Mouse (Mus musculus): ENCODE results near the gene Lrpap1.

Gene Lrpap1

DNA sequence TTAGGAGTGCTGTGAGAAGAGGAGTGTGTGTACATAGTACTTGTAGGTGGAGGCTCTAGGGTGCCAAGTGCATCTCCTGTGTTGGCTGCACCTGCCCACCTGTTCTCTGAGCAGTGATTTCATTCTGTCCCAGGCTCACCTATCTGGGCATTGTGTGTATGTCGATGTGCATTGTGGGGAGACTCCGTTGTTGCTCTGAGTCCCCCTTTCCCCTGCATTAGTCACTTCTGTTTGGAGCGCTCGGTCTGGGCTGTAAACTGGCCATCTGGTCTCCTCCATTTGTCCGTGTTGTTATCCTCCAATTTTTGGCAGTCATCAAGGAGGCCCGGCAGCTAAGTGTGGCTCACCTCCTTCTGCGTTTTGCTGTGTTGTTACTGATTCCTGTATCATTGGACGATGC lies 14.5 kb upstream of the Lrpap1 start:
- DNase-seq (ENCODE audit: low spot score in 2 of 2) = no peak

GRCm38 (mm10) chr5:35118418-35118817 lies 12.9 kb upstream of the Lrpap1 start:
- no peak for DNase-seq (ENCODE audit: low spot score in 2 of 2)

DNA sequence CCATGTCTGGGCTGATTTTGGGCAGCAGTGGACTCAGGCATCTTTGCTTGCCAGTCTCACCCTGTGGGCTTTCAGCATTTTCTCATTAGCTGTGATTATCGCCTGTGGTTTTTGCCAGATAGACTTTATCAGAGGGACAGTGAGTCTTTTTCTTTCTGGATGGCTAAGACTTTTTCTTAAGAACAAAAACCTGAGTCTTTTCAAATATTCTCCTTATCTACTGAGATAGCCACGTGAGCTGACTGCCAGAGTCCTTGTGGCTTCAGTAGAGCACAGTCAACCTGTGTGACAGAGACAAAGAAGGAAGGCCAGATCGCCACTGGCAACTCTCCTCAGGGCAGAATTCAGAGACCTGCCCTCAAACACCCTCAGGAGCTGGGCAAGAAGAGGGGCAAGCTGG lies 12.1 kb upstream of the Lrpap1 start:
- DNase-seq (ENCODE audit: low spot score in 2 of 2) = no peak

DNA sequence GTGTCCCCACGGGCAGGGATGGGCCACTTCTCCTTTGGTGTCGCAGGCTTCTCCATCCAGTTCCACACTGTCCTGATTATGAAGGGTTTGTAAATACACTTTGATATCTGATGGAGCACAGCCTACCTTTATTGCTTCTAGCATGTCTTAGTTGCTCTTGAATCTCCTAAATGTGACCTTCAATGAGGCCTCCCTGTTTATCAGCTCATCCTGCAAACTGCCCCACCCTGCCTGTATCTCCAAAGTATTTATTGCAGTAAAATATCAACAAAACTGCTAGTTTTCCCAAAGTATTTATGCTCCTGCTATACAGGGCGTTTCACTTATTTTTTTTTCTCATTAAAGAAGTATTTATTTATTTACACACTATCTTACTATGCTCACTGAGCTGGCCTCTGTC lies 10.4 kb upstream of the Lrpap1 start:
- no peak for DNase-seq (ENCODE audit: low spot score in 2 of 2)

GRCm38 (mm10) chr5:35112444-35112843 lies 6.9 kb upstream of the Lrpap1 start:
- no peak for DNase-seq (ENCODE audit: low spot score in 2 of 2)

DNA sequence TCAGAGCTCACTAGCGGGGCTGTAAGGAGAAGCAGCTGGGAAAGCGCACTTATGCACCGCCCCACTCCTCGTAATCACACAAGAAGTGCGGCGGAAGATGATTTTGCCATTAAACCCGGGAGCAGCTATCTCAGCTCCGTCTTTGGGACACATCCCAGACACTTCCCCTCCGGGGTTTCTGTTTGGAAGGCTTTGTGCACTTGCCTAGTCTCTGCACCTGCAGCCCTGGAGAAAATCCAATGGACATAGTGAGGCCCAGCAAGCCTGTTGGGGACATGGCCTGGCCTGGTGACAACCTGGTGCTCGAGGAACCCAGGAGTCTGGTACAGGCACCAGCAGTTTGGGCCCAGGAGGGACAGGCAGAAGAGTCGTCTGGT lies 344 bp upstream of the Lrpap1 start:
- peak in 1 of 2 experiments; percentile 15 for DNase-seq (ENCODE audit: low spot score in 2 of 2)

- DNase-seq (ENCODE audit: low spot score in 2 of 2) = no peak
Measured at GRCm38 (mm10) chr5:35104183-35104959, 1.2 kb downstream of the Lrpap1 start.

GRCm38 (mm10) chr5:35103528-35103927 lies 2.0 kb downstream of the Lrpap1 start:
- DNase-seq (ENCODE audit: low spot score in 2 of 2) = no peak

DNA sequence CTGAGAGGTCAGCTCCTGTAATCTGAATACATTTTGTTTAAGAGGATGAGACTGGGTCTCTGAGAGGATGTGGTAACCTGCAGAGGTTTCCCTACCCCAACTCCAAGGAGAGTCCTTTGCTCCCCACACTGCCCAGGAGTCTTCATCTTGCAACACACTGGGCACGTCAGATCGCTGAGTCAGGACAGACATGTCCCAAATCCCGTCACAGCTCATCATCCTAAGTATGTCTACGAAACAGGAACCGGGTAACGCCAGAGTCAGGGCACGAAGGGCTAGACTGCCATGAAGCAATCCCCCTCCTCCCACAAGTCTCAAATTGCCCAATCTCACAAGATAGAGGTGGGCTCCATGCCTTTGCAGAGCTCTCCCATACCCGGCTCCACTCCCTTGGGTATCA lies 2.5 kb downstream of the Lrpap1 start:
- no peak for DNase-seq (ENCODE audit: low spot score in 2 of 2)

DNA sequence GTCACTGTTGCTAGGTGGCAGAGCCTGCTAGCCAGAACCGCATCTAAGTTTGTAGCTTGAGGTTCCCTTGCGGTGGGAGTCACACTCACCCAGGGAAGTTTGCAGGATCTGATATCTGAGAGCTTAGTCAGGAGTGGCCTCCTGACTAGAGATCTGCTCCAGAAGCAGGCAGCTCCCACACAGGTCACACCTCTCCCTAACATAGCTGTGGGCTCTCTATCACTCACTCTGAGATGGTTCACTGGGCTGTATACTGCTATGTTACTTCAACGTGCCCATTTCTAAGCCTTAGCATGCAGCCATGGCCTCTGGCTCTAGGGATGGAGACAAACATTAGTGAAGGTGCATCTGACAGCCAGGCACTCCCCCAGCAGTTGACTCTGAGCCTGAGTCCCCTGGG lies 13.9 kb downstream of the Lrpap1 start:
- DNase-seq (ENCODE audit: low spot score in 2 of 2) = no peak

DNA sequence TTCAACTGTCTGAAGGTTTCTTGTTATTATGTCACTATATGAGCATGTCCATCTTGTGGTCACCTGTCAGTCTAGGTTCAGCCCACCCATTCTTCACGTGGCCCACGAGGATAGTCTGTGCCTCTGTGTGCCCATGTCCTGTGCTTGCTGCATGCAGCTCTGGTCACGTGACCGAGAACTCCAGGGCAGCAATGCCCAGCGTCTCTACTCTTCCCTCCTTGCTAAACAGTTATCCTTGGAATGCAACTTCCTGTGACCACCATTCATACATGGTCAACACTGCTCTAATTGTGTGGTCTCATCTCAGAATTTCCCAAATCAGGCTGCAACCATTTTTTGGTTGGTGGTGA lies 16.0 kb downstream of the Lrpap1 start:
- no peak for DNase-seq (ENCODE audit: low spot score in 2 of 2)

- DNase-seq (ENCODE audit: low spot score in 2 of 2) = peak; percentile 58 to 65
Measured at GRCm38 (mm10) chr5:35088785-35089613, 16.6 kb downstream of the Lrpap1 start.

GRCm38 (mm10) chr5:35084913-35085312 lies 20.7 kb downstream of the Lrpap1 start:
- DNase-seq (ENCODE audit: low spot score in 2 of 2) = no peak

GRCm38 (mm10) chr5:35079101-35079500 lies 26.5 kb downstream of the Lrpap1 start:
- DNase-seq (ENCODE audit: low spot score in 2 of 2) = no peak

DNA sequence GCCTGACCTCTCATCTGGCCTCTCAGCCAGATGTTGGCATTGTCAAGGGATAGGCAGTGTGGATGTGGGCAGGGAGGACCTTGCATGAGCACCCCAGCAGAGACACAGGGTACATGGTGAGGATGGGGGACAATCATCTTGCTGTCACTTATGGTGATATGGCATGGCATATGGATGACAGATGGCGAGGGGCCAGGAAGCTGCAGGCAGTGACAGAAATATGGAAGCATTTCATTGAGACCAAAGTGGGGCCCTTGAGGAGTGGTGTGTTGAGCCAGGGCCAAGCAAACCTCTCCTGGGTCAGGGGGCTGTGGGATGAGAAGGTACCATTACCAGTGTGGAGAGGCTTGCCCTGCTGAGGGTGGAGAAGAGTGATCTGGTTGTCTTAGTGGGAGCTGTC lies 29.2 kb downstream of the Lrpap1 start:
- no peak for DNase-seq (ENCODE audit: low spot score in 2 of 2)

GRCm38 (mm10) chr5:35073992-35074391 lies 31.6 kb downstream of the Lrpap1 start:
- peak; percentile 22 to 34 for DNase-seq (ENCODE audit: low spot score in 2 of 2)

GRCm38 (mm10) chr5:35073235-35073634 lies 32.3 kb downstream of the Lrpap1 start:
- DNase-seq (ENCODE audit: low spot score in 2 of 2) = peak in 1 of 2 experiments; percentile 8

GRCm38 (mm10) chr5:35071855-35072254 lies 33.7 kb downstream of the Lrpap1 start:
- DNase-seq (ENCODE audit: low spot score in 2 of 2) = no peak

DNA sequence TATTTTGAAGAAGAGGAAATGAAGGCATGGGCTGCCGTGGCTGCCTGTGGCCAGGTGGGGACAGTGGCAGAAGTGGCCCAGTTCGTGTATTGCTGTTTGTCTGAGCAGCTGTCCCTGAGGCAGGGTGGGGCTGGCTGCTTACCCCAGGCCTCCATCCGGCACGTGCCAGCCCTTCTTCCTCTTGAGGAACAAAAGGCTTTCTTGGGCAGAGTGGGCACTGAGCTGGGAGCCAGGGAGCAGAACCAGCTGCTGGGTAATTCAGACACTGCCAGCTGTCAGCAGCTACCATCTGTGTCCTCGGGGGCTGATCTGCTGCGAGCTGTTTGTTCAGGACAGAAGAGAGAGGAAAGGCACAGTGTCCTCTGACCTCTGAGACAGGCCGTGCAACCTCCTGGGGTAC lies 34.6 kb downstream of the Lrpap1 start:
- DNase-seq (ENCODE audit: low spot score in 2 of 2) = no peak

- DNase-seq (ENCODE audit: low spot score in 2 of 2) = no peak
Measured at GRCm38 (mm10) chr5:35070314-35070713, 35.3 kb downstream of the Lrpap1 start.

DNA sequence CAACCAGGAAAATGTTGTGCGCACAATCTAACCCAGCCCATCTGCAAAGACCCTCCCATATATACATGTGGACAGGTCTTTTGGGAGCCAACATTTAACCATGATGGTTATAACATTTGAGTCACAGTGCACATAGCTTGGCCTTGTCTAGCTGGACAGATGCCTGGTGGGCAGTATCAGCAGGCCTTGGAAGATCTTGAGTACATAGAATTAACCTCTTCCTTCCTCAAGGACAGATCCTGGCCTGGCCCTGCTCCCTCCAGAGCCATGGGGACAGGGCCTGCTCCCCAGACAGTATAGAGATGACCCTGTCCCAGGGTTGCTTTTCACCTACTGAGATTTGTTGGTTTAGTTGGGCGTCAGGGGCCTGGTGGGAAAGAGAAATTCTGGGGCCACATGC lies 35.7 kb downstream of the Lrpap1 start:
- DNase-seq (ENCODE audit: low spot score in 2 of 2) = no peak

DNA sequence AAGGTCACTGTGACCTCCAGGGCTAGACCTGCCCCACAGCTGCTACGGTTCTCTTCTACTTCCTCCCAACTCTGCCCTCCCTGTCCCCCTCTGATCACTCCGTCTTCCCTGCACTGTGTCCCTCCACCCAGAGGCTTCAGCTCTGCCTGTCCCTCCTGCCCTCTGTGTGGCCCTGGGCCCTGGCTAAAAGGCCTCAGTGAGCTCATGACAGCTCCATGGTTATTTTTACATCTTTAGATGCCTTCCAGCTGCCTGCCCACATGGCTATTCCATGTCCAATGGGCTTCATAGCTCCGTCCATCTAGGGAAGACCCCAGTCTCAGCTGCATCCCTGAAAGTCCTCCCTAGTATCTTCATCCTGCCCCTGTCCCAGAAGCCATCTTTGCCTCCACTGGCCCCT lies 45.5 kb downstream of the Lrpap1 start:
- DNase-seq (ENCODE audit: low spot score in 2 of 2) = no peak

DNA sequence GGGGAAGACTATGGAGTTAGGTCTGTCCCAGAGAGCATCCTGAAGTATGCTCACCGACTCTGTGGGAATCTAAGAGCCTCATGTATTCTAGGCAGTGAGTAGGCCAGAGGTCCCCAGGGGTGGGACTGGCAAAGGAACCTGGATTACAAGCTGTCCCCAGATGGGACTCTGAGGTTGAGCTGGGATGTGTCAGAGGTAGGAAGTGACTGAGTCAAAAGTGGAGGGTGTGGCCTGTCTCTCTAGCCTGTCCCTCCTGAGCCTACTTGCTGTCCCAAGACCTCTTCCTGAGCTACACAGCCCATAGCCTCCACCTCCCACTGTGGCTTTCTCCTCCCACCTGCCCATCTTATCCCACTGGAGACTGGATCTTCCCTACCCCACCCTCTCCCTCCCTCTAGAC lies 47.4 kb downstream of the Lrpap1 start:
- DNase-seq (ENCODE audit: low spot score in 2 of 2) = no peak
